Mouse (Mus musculus): ENCODE data around the gene Dkkl1. TPM values are rescaled to one million over a fixed set of nuclear protein-coding genes. Genes with fewer than 3 reads are reported as not detected.

Dkkl1 gene
- polyA plus RNA-seq, 1 experiment from 2014 or later, result 0.72 TPM

GRCm38 (mm10) chr7:45221680-45222079 is 9.7 kb upstream of the Dkkl1 start:
- H3K4me3 ChIP-seq, result no peak overlapping the region
- no peak for DNase-seq (ENCODE audit: low spot score)
- peaks cover 46% of the 10 kb centered on the region for H3K4me1 ChIP-seq
- WGBS, result 88% methylated on average over 2 of the region's 2 CpGs
- H3K36me3 ChIP-seq, result peaks cover 98% of the 10 kb centered on the region
- H3K27me3 ChIP-seq (ENCODE audit: low read depth, poor library complexity, severe bottlenecking), result no peaks in the 10 kb centered on the region
- no peaks in the 10 kb centered on the region for H3K9me3 ChIP-seq (replicated peaks)
- no peak overlapping the region for H3K27ac ChIP-seq (replicated peaks)

DNA sequence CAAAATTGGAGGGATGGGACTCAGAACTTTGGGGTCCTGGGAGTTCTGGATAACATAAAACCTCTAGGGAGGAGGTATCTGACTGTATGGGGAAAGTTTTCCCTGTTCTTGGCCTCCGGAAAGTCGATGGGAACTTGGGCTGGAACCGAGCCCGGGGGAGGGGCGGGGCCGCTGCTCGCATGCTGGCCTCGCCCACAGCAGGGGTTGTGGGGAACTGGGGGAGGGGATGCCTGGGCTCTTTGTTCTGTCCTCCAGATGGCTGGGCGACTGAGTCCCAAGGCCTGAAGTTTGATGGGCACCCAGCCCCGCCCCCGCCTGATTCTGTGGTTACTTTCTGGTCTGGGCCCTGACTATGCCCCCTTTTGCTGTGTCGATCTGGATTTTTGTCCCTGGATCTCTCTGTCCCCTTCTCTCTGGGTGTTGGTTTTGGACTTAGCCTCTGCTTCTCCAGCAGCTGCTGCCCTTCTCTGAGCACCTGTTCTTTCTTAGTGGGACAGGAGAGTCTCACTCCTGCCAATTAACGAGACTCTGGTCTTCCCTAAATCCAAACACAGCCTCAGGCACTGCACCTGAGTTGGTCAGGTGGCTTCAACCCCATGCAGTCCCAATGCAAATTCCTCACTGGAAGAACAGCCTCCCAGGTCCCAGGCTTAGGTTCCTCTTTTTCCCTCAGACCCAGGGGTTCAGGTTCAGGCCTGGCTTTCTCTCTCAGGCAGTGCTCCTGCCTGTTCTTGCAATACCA is 4.7 kb upstream of the Dkkl1 start:
- Histone ChIP-seq H3K4me1 (peaks cover 69% of the 10 kb centered on the region), H3K36me3 (peaks cover 47% of the 10 kb centered on the region), H3K27ac (replicated peaks) (peak overlapping the region; percentile 100), H3K9me3 (replicated peaks) (no peaks in the 10 kb centered on the region), H3K4me3 (peak overlapping the region; percentile 95), H3K27me3 (ENCODE audit: low read depth, poor library complexity, severe bottlenecking) (peaks cover 25% of the 10 kb centered on the region)
- WGBS, result under 1% methylated on average over 13 of the region's 13 CpGs
- DNase-seq (ENCODE audit: low spot score), result peak; percentile 94

DNA sequence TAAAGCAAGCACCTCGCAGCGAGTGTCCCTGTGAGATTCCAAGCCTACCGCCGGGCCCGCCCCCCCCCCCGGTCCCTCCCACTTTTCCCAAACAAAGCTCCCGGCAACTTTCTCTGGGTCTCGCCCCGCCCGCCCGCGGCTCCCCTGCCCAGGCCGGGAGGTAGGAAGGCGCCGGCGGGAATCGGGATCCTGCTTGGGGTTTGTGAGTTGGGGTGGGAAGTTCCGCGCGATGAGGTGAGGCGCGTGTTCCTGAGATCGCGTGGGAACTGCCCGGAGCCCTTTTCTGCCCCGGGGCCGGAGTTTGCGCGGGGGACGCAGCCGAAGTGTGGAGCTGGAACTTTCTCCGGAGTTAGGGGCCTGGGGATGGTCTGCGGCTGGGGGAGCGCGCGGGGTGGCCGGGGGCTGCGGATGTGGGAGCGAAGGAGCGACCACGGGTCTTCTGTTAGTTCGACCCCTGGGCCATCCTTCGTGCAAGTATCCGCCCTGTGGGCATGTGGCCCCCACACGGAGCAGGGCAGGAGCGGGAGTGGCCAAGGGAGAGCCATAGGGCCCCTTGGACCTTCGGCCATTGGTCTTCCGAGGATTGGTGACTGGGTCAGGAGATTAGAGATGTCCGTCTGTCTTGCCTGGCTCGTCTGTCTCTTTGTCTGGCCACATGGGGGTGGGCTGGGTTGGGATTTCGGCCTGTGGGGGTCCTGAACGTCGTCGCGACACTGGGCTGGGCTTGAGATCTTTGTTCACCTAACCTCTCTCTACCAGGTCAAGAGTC is 3.9 kb upstream of the Dkkl1 start, which contains the start of gene Tead2:
Gene Tead2, plus strand, starts transcription at position 81 of the 769 bp plus-strand sequence.
- Histone ChIP-seq H3K4me3 (peak within 1 kb of the TSS; percentile 95), H3K27me3 (ENCODE audit: low read depth, poor library complexity, severe bottlenecking) (peaks cover 33% of the 10 kb centered on the region), H3K4me1 (peaks cover 66% of the 10 kb centered on the region), H3K9me3 (replicated peaks) (no peaks in the 10 kb centered on the region), H3K36me3 (peaks cover 40% of the 10 kb centered on the region), H3K27ac (replicated peaks) (peak within 1 kb of the TSS; percentile 100)
- WGBS, result under 1% methylated on average over 55 of the region's 55 CpGs
- peak; percentile 85 for DNase-seq (ENCODE audit: low spot score)

- Histone ChIP-seq H3K9me3 (replicated peaks) (no peaks in the 10 kb centered on the region), H3K27me3 (ENCODE audit: low read depth, poor library complexity, severe bottlenecking) (peaks cover 51% of the 10 kb centered on the region), H3K4me1 (peaks cover 45% of the 10 kb centered on the region), H3K27ac (replicated peaks) (no peak overlapping the region), H3K36me3 (peaks cover 18% of the 10 kb centered on the region), H3K4me3 (no peak overlapping the region)
- WGBS, result 70% methylated on average over 5 of the region's 5 CpGs
- DNase-seq (ENCODE audit: low spot score), result no peak
These were observed 1.8 kb upstream of the Dkkl1 start for GRCm38 (mm10) chr7:45213708-45214107.

- 71% methylated on average over 7 of the region's 7 CpGs for WGBS
- Histone ChIP-seq H3K36me3 (peaks cover 5% of the 10 kb centered on the region), H3K4me1 (peaks cover 31% of the 10 kb centered on the region), H3K27me3 (ENCODE audit: low read depth, poor library complexity, severe bottlenecking) (peaks cover 51% of the 10 kb centered on the region), H3K9me3 (replicated peaks) (no peaks in the 10 kb centered on the region; the same call in 1 of the 2 replicates), H3K27ac (replicated peaks) (no peak overlapping the region), H3K4me3 (no peak overlapping the region; the same call in 1 of the 2 replicates)
- no peak for DNase-seq (ENCODE audit: low spot score)
These were observed 409 bp upstream of the Dkkl1 start for GRCm38 (mm10) chr7:45212356-45212755.

DNA sequence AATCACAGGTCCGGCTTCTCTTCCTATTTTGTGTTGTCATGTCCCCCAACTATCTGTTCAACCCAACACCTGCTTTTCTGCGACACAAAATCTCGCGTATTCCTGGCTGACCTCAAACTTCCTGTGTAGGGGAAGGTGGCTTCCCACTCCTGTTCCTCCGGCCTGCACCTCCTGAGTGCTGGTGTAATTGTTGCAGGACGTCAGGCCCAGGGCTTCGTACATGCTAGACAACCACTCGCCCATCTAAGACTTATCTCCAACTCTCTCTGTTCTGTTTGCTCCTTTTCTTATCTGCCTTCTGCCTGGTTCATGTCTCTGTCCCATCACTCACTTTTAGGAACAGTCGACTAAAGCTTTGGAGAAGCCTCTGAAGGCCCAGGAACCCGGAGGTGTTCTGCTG is 877 bp downstream of the Dkkl1 start:
- no peaks in the 10 kb centered on the region; the same call in 1 of the 2 replicates for H3K9me3 ChIP-seq (replicated peaks)

GRCm38 (mm10) chr7:45208260-45208659 is 3.7 kb downstream of the Dkkl1 start:
- Histone ChIP-seq H3K36me3 (no peaks in the 10 kb centered on the region), H3K27me3 (ENCODE audit: low read depth, poor library complexity, severe bottlenecking) (peaks cover 52% of the 10 kb centered on the region), H3K4me3 (no peak overlapping the region), H3K4me1 (peaks cover 16% of the 10 kb centered on the region), H3K27ac (replicated peaks) (no peak overlapping the region), H3K9me3 (replicated peaks) (no peaks in the 10 kb centered on the region; the same call in 1 of the 2 replicates)
- WGBS, result 77% methylated on average over 6 of the region's 6 CpGs
- no peak for DNase-seq (ENCODE audit: low spot score)

More for the DNA sequence above, 877 bp downstream of the Dkkl1 start:
- Histone ChIP-seq H3K27me3 (ENCODE audit: low read depth, poor library complexity, severe bottlenecking) (peaks cover 51% of the 10 kb centered on the region), H3K27ac (replicated peaks) (no peak overlapping the region), H3K4me3 (no peak overlapping the region), H3K4me1 (peaks cover 21% of the 10 kb centered on the region), H3K36me3 (no peaks in the 10 kb centered on the region)
- DNase-seq (ENCODE audit: low spot score), result no peak
- 79% methylated on average over 10 of the region's 10 CpGs for WGBS

DNA sequence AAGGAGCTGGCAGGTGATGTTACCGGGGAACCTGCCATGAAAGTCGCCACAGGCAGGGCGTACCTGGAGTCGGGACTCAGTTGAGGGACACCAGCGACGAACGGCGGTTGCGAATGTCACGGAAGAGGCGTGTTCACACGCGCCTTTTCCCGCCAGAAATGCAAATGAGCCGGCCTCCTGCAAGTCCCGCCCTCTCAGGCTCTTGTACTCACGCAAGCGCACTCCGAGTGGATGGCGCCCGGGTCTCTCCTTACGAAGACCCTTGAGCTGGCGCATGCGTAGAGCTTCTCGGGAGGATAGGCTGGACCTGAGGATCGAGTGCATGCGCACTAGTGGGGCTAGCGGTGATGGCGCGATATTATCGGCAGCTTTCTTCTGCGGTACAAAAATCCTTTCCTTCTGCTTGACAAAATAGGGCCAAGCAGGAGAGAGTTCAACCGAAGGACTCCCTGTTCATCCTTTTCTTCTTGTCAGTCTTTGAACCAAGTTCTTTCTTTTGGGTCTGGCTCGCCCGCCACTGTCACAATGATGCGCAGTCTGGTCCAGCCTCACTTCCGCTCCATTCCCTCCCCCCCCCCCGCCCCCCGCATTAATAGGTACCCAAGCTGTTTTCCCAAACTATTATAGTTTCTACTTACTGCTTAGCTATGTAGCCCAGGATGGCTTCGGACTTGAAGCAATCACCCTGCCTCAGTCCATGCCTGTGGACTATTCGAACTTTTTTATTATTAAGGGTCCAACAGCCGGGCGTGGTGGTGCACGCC is 7.4 kb downstream of the Dkkl1 start, which contains the start of gene Ccdc155:
Gene Ccdc155, minus strand, starts transcription at position 513 of the 764 bp plus-strand sequence.
- peak within 1 kb of the TSS; percentile 86 for H3K27ac ChIP-seq (replicated peaks)
- 9% methylated on average over 44 of the region's 44 CpGs for WGBS
- H3K9me3 ChIP-seq (replicated peaks), result no peaks in the 10 kb centered on the region; the same call in 1 of the 2 replicates
- peaks cover 36% of the 10 kb centered on the region for H3K27me3 ChIP-seq (ENCODE audit: low read depth, poor library complexity, severe bottlenecking)
- H3K4me1 ChIP-seq, result peaks cover 8% of the 10 kb centered on the region; the same call in 1 of the 2 replicates
- peak; percentile 99 for DNase-seq (ENCODE audit: low spot score)
- peak within 1 kb of the TSS; percentile 61 for H3K4me3 ChIP-seq
- no peaks in the 10 kb centered on the region for H3K36me3 ChIP-seq

DNA sequence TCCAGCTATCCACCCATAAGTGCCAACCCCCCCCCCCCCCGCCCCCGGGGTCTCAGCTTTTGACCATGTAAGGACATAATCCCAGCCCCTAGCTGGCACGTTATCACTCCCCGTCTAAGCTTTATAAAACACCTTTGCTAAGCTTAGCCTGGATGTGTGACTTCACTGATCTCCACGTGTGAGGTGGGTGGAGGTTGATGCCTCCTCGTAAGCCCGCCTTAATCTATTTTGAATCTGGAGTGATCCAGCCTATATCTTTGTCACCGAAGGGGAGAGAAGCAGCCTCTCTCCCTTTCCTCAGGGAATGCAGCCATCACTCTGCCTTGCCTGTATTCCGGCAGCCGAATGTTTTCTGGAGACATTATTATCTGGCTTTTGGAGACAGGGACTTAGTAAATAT is 9.3 kb downstream of the Dkkl1 start:
- H3K4me1 ChIP-seq, result peaks cover 18% of the 10 kb centered on the region
- H3K4me3 ChIP-seq, result no peak overlapping the region
- H3K36me3 ChIP-seq, result no peaks in the 10 kb centered on the region
- peaks cover 38% of the 10 kb centered on the region for H3K27me3 ChIP-seq (ENCODE audit: low read depth, poor library complexity, severe bottlenecking)
- H3K9me3 ChIP-seq (replicated peaks), result no peaks in the 10 kb centered on the region
- H3K27ac ChIP-seq (replicated peaks), result no peak overlapping the region
- WGBS, result 60% methylated on average over 10 of the region's 10 CpGs
- no peak for DNase-seq (ENCODE audit: low spot score)

DNA sequence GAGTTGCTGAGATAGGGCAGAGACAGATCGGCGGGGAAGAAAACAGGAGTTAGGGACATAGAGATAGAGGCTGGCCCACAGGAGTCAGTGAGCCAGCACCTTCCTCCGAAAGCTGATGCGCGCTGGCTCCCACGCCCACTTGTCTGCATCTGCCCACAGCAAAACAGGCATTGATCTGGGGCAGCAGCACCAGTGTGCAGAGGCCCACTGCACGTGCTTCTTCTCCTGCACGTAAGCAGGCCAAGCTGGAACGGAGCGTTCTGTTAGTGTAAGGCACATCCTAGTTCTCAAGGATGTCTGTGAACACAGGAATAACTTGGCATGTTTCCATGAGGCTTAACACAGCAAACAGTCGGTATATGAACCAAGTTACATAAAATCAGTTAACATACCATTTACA is 13.0 kb downstream of the Dkkl1 start:
- WGBS, result 84% methylated on average over 11 of the region's 11 CpGs
- peaks cover 30% of the 10 kb centered on the region for H3K4me1 ChIP-seq
- no peaks in the 10 kb centered on the region for H3K9me3 ChIP-seq (replicated peaks)
- H3K4me3 ChIP-seq, result no peak overlapping the region
- peaks cover 58% of the 10 kb centered on the region for H3K27me3 ChIP-seq (ENCODE audit: low read depth, poor library complexity, severe bottlenecking)
- no peak for DNase-seq (ENCODE audit: low spot score)
- no peak overlapping the region for H3K27ac ChIP-seq (replicated peaks)
- no peaks in the 10 kb centered on the region for H3K36me3 ChIP-seq

- Histone ChIP-seq H3K27ac (replicated peaks) (0 out of 2 replicates have a peak overlapping the region, but pooled peaks have one; percentile 23), H3K9me3 (replicated peaks) (no peaks in the 10 kb centered on the region), H3K4me1 (peaks cover 35% of the 10 kb centered on the region), H3K4me3 (no peak overlapping the region), H3K27me3 (ENCODE audit: low read depth, poor library complexity, severe bottlenecking) (peaks cover 58% of the 10 kb centered on the region), H3K36me3 (no peaks in the 10 kb centered on the region)
- peak; percentile 68 for DNase-seq (ENCODE audit: low spot score)
- WGBS, result 14% methylated on average over 5 of the region's 5 CpGs
These were observed 13.5 kb downstream of the Dkkl1 start for GRCm38 (mm10) chr7:45198435-45198834.

DNA sequence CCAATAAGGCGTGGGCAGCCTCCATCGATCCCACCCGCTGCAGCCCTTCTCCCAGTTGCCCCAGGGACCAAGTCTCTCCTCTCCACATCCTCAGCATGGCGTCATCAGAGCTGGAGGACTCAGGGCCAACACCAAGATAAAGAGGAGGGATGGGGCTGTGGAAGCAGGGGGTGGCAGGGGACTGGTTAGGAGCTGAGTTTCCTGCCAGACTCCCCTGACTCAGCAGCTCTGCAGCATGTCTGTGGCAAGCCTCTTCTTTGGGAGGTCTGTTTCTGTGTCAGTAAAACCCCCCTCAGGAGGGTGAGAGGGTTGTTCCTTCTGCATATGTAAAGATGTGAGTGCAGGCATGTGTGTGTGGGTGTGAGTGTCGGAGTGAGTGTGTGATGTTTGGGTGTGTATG is 15.0 kb downstream of the Dkkl1 start:
- H3K27ac ChIP-seq (replicated peaks), result no peak overlapping the region
- H3K27me3 ChIP-seq (ENCODE audit: low read depth, poor library complexity, severe bottlenecking), result peaks cover 53% of the 10 kb centered on the region
- H3K36me3 ChIP-seq, result no peaks in the 10 kb centered on the region
- 74% methylated on average over 5 of the region's 5 CpGs for WGBS
- no peak overlapping the region for H3K4me3 ChIP-seq
- peaks cover 42% of the 10 kb centered on the region for H3K4me1 ChIP-seq
- H3K9me3 ChIP-seq (replicated peaks), result no peaks in the 10 kb centered on the region
- no peak for DNase-seq (ENCODE audit: low spot score)

Measured in midbrain, embryonic 10.5 days (tissue).